Mouse (Mus musculus) neural tube, embryonic 11.5 days (tissue): ENCODE measurements around the gene Lamtor2. TPM values are rescaled to one million over a fixed set of nuclear protein-coding genes. Genes with fewer than 3 reads are reported as not detected.
"Not testable (repeated sequence)": the region's sequence is repeated elsewhere in the genome, so short reads cannot be mapped to it uniquely, and the experiment has no call there.

Experiments
- ATAC-seq: fragments of 200-750 bp; cut with Nextera tagmentation; 2 replicates; pipeline ENCODE4 v1.8.0; 2017; ENCODE audit warnings: moderate number of reproducible peaks, mild to moderate bottlenecking, moderate TSS enrichment, moderate library complexity; ENCODE audit not compliant: insufficient read depth, low FRiP score, low TSS enrichment
- DNase-seq: peaks from one replicate; pipeline ENCODE4 v3.0.0-alpha.2; 2015; ENCODE audit warnings: low spot score
- H3K27ac ChIP-seq: fragments of 300-500 bp; sonication (generic); 2 replicates; pipeline ENCODE4 v1.5.1; 2014; ENCODE audit warnings: low read depth, mild to moderate bottlenecking, low read length
- H3K27me3 ChIP-seq: fragments of 300-500 bp; sonication (generic); 2 replicates; pipeline ENCODE4 v1.6.1; 2014; ENCODE audit warnings: mild to moderate bottlenecking, low read length, mixed read lengths; ENCODE audit not compliant: control insufficient read depth, insufficient read depth
- H3K36me3 ChIP-seq: fragments of 300-500 bp; sonication (generic); 2 replicates; pipeline ENCODE4 v1.6.1; 2014; ENCODE audit warnings: mild to moderate bottlenecking, low read length, moderate library complexity, mixed read lengths; ENCODE audit not compliant: control insufficient read depth, insufficient read depth
- H3K4me1 ChIP-seq: fragments of 300-500 bp; sonication (generic); 2 replicates; pipeline ENCODE4 v1.6.1; 2014; ENCODE audit warnings: low read length, mixed read lengths; ENCODE audit not compliant: control insufficient read depth, insufficient read depth
- H3K4me2 ChIP-seq: fragments of 300-500 bp; sonication (generic); 2 replicates; pipeline ENCODE4 v1.6.1; 2014; ENCODE audit warnings: low read depth, mild to moderate bottlenecking, moderate library complexity
- H3K4me3 ChIP-seq: fragments of 300-500 bp; sonication (generic); 2 replicates; pipeline ENCODE4 v1.5.1; 2014; ENCODE audit warnings: low read depth, low read length
- H3K9ac ChIP-seq: fragments of 300-500 bp; sonication (generic); 2 replicates; pipeline ENCODE4 v1.6.1; 2014; ENCODE audit warnings: mild to moderate bottlenecking, low read length
- H3K9me3 ChIP-seq: fragments of 300-500 bp; sonication (generic); 2 replicates; pipeline ENCODE4 v1.6.1; 2016; ENCODE audit warnings: low read length; ENCODE audit not compliant: control insufficient read depth
- WGBS: fragments of 180-500 bp; shearing (Covaris S2); extraction: QIAGEN DNeasy Blood & Tissue Kit; methylation state at CpG from one replicate; pipeline ENCODE4 v1.1.7; 2014; 5-methylcytosine and 5-hydroxymethylcytosine counted together
- polyA plus RNA-seq: library from polyadenylated mRNA; unstranded; fragments of >200 nt; fragmentation: Nextera tagmentation; extraction: Ambion mirVana; gene quantifications from 2 replicates; pipeline ENCODE4 v1.2.1, GENCODE M21; 2014

Lamtor2 gene
- polyA plus RNA-seq, 1 experiment from 2014 or later = 98.4 TPM

GRCm38 (mm10) chr3:88586640-88587039 is 33.8 kb upstream of the Lamtor2 start:
- no peak overlapping the region for H3K4me2 ChIP-seq
- peaks cover 20% of the 10 kb centered on the region for H3K36me3 ChIP-seq
- 93% methylated on average over 5 of the region's 5 CpGs for WGBS
- H3K4me1 ChIP-seq = peaks cover 2% of the 10 kb centered on the region; the same call in 1 of the 2 replicates
- H3K27ac ChIP-seq = no peak overlapping the region
- H3K4me3 ChIP-seq = no peak overlapping the region
- no peak for DNase-seq
- no peaks in the 10 kb centered on the region for H3K9me3 ChIP-seq
- no peak for ATAC-seq
- no peaks in the 10 kb centered on the region for H3K27me3 ChIP-seq
- no peak overlapping the region for H3K9ac ChIP-seq

- H3K9ac ChIP-seq = no peak overlapping the region
- H3K4me2 ChIP-seq = no peak overlapping the region
- 97% methylated on average over 6 of the region's 6 CpGs for WGBS
- DNase-seq (no peak), ATAC-seq (no peak)
- H3K27ac ChIP-seq = no peak overlapping the region
- H3K4me1 ChIP-seq = peaks cover 2% of the 10 kb centered on the region; the same call in 1 of the 2 replicates
- peaks cover 22% of the 10 kb centered on the region for H3K36me3 ChIP-seq
- H3K9me3 ChIP-seq = no peaks in the 10 kb centered on the region
- H3K4me3 ChIP-seq = no peak overlapping the region
- H3K27me3 ChIP-seq = no peaks in the 10 kb centered on the region
Observed at GRCm38 (mm10) chr3:88585769-88586168, 32.9 kb upstream of the Lamtor2 start.

- H3K27ac ChIP-seq = peak overlapping the region; percentile 27; the same call in 1 of the 2 replicates
- no peaks in the 10 kb centered on the region for H3K9me3 ChIP-seq
- peak overlapping the region; percentile 96 for H3K4me3 ChIP-seq
- no peaks in the 10 kb centered on the region for H3K27me3 ChIP-seq
- under 1% methylated on average over 34 of the region's 34 CpGs for WGBS
- H3K36me3 ChIP-seq = peaks cover 4% of the 10 kb centered on the region; the same call in 1 of the 2 replicates
- ATAC-seq (peak; percentile 55; the same call in 1 of the 2 replicates), DNase-seq (peak; percentile 79)
- H3K4me2 ChIP-seq = peak overlapping the region; percentile 58
- 0 out of 2 replicates have a peak, but pooled peaks cover 3% of the 10 kb centered on the region for H3K4me1 ChIP-seq
- H3K9ac ChIP-seq = peak overlapping the region; percentile 77
Observed at GRCm38 (mm10) chr3:88579454-88580117, 26.7 kb upstream of the Lamtor2 start.

- Histone ChIP-seq H3K9ac (no peak overlapping the region; the same call in 1 of the 2 replicates), H3K27ac (no peak overlapping the region)
Observed at GRCm38 (mm10) chr3:88578498-88579424, 25.9 kb upstream of the Lamtor2 start.

DNA sequence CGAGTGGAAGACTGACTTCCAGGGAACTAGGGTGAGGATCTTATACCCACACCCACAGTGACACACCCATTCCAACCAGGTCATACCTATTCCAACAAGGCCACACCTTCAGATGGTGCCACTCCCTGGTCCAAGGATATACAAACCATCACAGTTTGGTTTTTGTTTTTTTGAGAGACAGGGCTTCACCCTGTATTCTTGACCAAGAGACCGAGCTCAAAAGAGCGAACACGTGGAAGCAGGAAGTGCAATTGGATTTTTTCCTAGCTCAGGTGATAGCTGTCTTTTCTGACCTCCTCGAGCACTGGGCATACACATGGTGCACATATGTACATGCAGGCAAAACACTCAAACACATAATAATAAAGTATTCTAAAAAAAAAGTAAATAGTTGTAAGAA is 25.0 kb upstream of the Lamtor2 start:
- DNase-seq, H3K4me3 ChIP-seq, H3K27me3 ChIP-seq, H3K9ac ChIP-seq, H3K9me3 ChIP-seq, H3K4me1 ChIP-seq, H3K36me3 ChIP-seq, ATAC-seq, H3K4me2 ChIP-seq, H3K27ac ChIP-seq: not testable (repeated sequence)
- 87% methylated on average over 5 of the region's 5 CpGs for WGBS

More at GRCm38 (mm10) chr3:88578498-88579424, 25.9 kb upstream of the Lamtor2 start:
- no peaks in the 10 kb centered on the region for H3K27me3 ChIP-seq
- ATAC-seq = no peak
- 49% methylated on average over 8 of the region's 8 CpGs for WGBS
- no peaks in the 10 kb centered on the region for H3K9me3 ChIP-seq
- H3K36me3 ChIP-seq = peaks cover 4% of the 10 kb centered on the region; the same call in 1 of the 2 replicates
- 0 out of 2 replicates have a peak, but pooled peaks cover 3% of the 10 kb centered on the region for H3K4me1 ChIP-seq
- peak overlapping the region; percentile 58 for H3K4me2 ChIP-seq
- peak overlapping the region; percentile 96 for H3K4me3 ChIP-seq
- no peak for DNase-seq

DNA sequence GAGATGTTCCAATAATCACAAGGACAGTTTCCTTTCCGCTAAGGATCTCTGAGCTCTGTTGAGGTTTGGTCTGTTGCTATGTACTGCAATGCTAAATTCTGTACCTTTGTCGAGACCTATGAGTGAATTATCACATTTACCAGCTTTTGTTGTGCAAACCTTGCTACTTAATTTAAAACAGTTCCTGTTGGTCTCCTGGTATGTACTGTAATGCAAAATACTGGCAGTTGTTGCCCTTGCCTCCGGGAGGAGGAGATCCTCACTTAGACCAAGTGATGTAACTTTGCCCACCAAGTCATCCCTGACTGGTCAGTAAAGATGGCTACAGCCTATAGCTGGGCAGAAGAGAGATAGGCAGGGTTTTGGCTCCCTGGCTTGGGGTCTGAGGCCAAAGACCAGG is 22.7 kb upstream of the Lamtor2 start, which contains the start of gene Ssr2:
Ssr2 (plus strand) TSS at position 337 of the 400 bp plus-strand sequence.
- ATAC-seq (no peak), DNase-seq (no peak)
- Histone ChIP-seq H3K4me2 (no peak within 1 kb of the TSS), H3K4me3 (no peak within 1 kb of the TSS), H3K4me1 (0 out of 2 replicates have a peak, but pooled peaks cover 3% of the 10 kb centered on the region), H3K9ac (no peak within 1 kb of the TSS), H3K27ac (no peak within 1 kb of the TSS), H3K9me3 (no peaks in the 10 kb centered on the region), H3K36me3 (no peaks in the 10 kb centered on the region), H3K27me3 (no peaks in the 10 kb centered on the region)
- 87% methylated on average over 3 of the region's 3 CpGs for WGBS

DNA sequence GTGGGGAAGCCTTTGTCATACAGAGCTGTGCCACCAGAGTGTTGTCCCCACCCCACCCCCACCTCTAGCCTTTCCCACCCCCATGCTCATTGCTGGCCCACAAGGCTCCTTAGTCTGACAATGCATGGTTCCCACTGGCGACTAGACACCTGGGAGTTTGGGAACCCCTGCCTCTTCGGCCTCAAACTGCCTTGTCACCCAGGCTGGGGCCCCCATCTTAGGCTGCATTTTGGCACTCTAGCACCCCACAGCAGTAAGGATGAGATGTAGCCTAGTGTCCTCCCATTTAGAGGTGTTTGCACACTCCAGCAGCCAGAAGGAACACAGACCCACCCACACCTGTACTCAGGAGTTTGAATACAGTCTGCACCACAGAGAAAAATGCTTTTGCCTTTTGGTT is 20.9 kb upstream of the Lamtor2 start:
- Histone ChIP-seq H3K36me3 (peaks cover 10% of the 10 kb centered on the region), H3K4me1 (no peaks in the 10 kb centered on the region), H3K4me2 (no peak overlapping the region), H3K9ac (no peak overlapping the region), H3K4me3 (no peak overlapping the region), H3K27me3 (no peaks in the 10 kb centered on the region), H3K9me3 (no peaks in the 10 kb centered on the region), H3K27ac (no peak overlapping the region)
- ATAC-seq = no peak
- WGBS = 83% methylated on average over 2 of the region's 2 CpGs
- DNase-seq = no peak

DNA sequence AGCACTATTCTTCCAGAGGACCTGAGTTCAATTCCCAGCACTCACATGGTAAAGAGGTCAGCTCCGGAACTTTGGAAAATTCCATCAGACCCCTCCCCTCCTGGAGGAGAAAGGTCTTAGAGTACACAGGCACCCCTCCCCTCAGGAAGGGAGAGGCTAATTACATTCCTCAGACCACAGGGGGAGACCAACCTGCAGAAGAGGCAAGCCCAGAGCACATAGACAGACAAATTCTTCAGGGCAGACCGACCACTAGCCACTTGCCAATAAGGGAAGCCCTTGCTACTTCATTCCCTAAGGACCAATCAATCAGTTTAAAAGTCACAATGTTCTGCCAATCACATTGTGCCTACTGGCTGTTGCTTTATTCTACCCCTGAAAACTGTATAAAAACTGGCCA is 20.0 kb upstream of the Lamtor2 start:
- Histone ChIP-seq H3K27ac (no peak overlapping the region), H3K9ac (no peak overlapping the region), H3K9me3 (no peaks in the 10 kb centered on the region), H3K4me3 (no peak overlapping the region), H3K4me2 (no peak overlapping the region), H3K36me3 (peaks cover 18% of the 10 kb centered on the region), H3K27me3 (no peaks in the 10 kb centered on the region), H3K4me1 (no peaks in the 10 kb centered on the region)
- no peak for ATAC-seq
- DNase-seq = no peak
- WGBS = 73% methylated on average over 2 of the region's 2 CpGs
